Mouse (Mus musculus) gastrocnemius, adult 18-20 months (tissue): ENCODE data around the gene Brinp1. TPM values are rescaled to one million over a fixed set of nuclear protein-coding genes. Genes with fewer than 3 reads are reported as not detected.
"Not testable (repeated sequence)": the region's sequence is repeated elsewhere in the genome, so short reads cannot be mapped to it uniquely, and the experiment has no call there.

Experiments
- DNase-seq: peaks from one replicate; pipeline ENCODE4 v3.0.0; 2021; ENCODE audit warnings: low spot score
- total RNA-seq, 2 experiments: library from RNA; stranded (reverse); gene quantifications; 2 replicates each; pipeline ENCODE4 v1.2.3; 2021

Gene Brinp1
- total RNA-seq, 2 experiments from 2014 or later = not detected

DNA sequence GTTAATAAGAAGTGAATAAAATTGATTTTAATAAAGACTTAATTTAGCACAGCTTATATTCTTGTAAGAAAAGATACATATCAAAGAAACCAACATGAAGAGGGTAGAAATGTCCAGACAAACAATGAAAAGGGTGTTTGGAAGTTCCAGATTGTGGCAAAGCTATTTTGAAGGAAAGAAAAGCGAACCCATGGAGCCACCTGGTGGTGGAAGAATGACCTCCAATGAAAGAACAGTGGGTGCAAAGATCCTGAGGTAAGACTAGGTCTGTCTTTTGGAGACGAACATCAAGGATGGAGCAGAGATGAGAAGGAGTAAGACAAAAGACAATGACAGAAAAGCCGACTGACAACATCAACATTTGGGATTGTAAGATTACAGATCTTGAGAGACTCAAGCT is 108.2 kb downstream of the Brinp1 start:
- no peak for DNase-seq

GRCm38 (mm10) chr4:68813997-68814396 is 140.2 kb downstream of the Brinp1 start:
- not testable (repeated sequence) for DNase-seq

DNA sequence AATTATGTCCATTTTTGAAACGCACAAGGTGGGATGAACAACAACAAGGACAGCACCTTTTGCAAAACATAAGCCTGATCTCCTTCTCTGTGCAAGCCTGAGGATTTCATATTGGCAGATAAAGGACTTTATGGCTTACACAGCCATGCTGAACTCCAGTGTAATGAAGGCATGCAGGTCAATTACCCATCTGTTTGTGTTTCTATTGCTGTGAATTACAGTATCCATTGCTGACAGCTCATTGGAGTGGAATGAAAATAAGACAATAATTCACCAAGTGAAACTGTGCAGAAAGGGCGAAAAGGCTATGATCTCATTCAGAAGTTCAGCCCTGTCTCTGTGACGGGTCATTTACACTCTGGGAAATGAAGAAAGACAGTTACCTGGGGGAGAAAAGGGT is 147.7 kb downstream of the Brinp1 start:
- DNase-seq = no peak

DNA sequence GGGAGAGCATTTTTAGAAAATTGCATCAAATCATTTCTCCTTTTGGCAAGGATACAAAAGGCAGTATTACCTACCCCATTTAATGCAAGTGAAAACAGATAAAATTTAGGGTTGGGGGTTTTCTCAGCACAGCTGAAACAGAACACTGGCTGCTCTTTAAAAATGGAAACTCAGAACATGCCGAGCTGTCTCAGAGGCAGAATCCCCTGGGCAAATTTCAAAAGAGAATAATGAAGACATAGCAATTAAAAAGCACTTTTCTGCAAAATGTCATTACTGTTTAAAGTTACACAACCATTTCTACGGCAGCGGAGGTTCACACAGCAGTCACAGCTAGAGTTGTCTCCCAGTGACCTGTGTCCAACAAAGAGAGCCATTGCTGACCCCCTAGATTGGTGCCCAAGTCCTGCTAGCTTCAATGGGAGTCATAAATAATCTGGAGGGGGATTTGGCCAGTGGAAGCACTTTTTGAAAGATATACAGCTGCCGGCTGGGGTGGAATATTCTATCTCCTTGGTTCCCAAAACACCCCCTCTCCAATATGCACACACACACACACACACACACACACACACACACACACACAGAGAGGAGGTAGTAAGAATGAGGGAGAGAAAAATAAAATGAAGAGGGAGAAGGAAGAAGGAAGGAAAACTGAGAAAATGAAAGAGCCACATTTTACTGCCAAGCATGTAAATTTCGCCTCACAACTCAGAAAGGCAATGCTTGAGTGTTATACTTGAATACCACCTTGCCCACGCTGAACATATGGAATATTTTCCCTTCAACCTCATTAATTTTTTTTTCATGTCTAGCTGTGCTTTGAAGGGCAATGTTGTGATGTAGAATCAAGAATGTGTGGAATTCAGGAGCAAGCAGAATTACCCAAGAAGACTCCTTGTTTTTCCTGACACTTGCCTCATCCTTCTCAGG is 152.0 kb downstream of the Brinp1 start:
- DNase-seq = no peak

GRCm38 (mm10) chr4:68790003-68790402 is 164.2 kb downstream of the Brinp1 start:
- DNase-seq = no peak

DNA sequence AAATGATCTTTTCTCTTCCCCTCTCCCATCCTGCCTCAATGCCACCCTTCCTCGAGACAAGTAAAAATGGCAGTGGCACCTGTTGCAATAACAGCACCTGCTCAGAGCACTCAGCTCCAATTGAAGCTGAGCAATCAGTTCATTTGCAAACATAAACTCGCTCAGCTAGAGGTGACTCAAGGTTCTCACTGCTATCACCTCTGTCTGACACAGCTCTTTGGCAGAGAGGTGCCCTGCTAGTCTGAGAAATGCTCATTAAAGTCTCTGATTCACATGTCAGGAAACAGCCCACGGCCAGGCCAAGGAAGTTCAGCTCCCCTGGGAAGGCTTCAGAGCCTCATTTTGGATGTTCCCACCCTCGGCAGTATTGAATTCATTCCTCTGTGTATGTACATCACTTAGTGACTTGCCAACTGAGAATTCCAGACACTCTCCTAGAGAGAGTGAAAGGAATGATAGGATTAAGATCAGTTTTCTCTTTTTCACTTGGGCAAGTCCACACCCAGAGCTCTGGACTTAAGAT is 165.7 kb downstream of the Brinp1 start:
- no peak for DNase-seq

DNA sequence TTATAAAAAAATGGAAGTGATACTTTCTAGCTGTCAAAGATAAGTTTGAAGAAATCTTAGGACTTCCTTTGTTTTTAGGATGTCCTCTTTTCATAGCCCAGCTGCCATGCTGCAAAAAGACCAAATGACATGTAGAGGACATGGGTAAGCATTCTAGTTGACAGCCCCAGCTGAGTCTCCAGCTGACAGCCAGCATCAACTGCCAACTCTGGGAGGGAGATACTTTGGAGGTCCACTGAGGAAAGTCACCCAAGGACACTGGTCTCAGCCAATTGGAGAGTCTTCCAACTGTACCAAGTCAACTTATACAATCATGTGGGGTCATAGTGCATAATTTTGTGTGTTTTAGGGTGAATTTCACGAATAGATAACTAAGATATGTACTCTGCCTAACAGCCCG is 166.6 kb downstream of the Brinp1 start:
- DNase-seq = no peak

- DNase-seq = no peak
Observed at GRCm38 (mm10) chr4:68768256-68768655, 185.9 kb downstream of the Brinp1 start.

- DNase-seq = no peak
Observed at GRCm38 (mm10) chr4:68767393-68767792, 186.8 kb downstream of the Brinp1 start.

GRCm38 (mm10) chr4:68765772-68766573 is 188.2 kb downstream of the Brinp1 start:
- no peak for DNase-seq

GRCm38 (mm10) chr4:68764937-68765336 is 189.3 kb downstream of the Brinp1 start:
- DNase-seq = no peak

- DNase-seq = no peak
Observed at GRCm38 (mm10) chr4:68720983-68721382, 233.2 kb downstream of the Brinp1 start.
